Mouse (Mus musculus): ENCODE data around the gene Dlk1.

Dlk1 gene

DNA sequence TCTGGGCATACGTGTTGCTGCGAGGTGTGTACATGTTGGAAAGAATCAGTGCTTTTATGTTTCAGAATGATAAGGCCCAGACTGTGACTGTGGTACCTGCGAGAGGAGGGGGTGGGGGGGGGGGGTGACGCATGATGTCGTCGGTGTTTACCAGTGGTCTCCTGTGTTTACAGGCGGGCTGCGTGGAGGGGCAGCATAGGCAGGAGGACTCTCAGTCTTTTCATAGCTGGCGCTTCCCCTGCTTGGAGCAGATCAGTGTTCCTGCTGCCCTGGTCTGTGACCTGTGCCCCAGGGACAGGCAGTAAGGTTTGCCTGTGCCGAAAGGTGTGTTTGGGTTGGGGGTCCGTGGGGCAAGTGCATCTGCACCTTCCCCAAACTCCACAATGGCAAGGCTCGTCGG, at the start of gene Dlk1:
TSS of gene Dlk1 (plus strand) at position 232 of the 400 bp plus-strand sequence.
- no peak for DNase-seq

DNA sequence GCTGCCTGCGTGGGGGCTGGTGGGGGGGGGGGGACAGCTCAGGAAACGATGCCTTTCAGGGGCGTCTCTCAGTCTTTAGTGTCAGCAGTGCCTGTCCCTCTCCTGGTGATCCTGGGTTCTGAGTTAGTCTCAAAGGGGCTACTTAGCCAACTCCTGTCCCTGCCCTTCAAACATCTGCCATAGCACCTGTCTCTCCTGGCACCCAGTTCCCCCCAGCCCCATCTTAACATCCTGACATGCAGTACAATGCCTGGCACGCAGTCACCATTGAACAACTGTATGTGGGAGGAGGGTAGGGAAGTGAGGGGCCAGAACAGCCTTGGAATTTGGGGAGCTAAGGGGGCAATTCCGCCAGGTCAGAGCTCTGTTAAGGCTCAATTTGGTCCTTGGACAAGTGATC, 49.7 kb upstream of the Dlk1 start:
- no peak for DNase-seq

DNA sequence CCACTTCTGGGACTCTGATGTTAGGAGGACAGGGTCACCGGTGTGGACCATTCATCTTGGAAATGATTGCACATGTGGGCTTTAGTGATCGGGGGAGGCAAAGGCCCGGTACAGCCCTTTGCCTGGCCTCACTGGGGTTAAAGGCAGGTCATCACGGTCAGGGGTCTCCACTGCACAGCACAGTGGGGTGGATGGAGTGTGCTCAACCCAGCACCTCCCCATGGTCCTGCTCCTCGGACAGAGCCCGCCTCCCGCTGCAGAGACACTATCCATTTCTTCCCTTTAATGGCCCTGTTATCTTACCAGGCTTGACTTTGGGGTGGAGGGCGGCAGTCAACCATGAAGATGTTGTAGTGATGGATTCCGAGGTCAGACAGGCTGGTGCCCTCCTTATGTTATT, 48.9 kb upstream of the Dlk1 start:
- DNase-seq, result no peak

- DNase-seq, result no peak
These were observed 46.6 kb upstream of the Dlk1 start for GRCm38 (mm10) chr12:109406018-109406417.

- no peak for DNase-seq
These were observed 41.9 kb upstream of the Dlk1 start for GRCm38 (mm10) chr12:109410723-109411122.

DNA sequence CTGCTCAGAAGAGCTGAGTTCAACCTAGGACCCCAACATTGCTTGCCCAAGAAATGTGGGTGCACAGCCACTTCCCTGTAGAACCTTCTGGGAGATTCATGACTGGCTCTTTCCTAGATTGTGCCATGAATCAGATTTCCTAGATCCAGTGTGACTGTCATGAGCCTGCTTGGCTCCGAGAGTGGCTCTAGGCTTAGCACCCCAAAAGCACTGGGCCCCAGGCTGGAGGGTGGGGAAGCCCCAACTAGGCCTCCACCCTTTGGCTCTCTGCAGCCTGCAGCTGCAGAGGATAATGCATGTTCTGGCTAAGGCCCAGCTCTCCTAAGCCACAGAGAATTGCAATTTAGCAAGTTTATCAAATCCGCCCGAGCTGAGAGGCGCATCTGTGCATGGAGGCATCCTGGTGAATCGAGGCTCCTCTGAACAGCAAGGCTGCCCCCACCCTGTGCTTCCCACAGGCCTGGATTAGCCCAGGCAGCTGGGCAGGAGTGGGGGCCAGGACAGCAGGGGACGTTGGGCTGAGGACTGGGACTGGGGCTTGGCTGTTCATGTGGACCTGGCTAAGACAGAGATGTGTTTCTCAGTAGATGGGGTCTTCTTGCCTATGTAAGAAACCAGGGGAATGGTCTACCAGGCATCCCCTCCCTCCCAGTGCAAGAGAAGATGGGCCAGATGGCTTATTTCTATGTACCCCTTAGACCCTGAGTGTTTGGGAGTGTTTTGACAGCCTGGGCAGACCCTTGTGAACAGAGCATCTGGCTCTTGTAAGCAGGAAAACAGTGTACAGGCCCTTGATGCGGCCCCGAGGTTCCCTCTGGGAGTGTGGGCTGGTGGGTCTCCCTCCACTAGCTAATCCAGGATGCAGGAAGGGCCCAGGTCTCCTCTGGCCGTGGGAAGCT, 41.2 kb upstream of the Dlk1 start:
- no peak for DNase-seq

GRCm38 (mm10) chr12:109412071-109412440, 40.6 kb upstream of the Dlk1 start:
- no peak for DNase-seq

- DNase-seq, result no peak
These were observed 39.9 kb upstream of the Dlk1 start for GRCm38 (mm10) chr12:109412675-109413074.

GRCm38 (mm10) chr12:109413321-109413720, 39.3 kb upstream of the Dlk1 start:
- no peak for DNase-seq

DNA sequence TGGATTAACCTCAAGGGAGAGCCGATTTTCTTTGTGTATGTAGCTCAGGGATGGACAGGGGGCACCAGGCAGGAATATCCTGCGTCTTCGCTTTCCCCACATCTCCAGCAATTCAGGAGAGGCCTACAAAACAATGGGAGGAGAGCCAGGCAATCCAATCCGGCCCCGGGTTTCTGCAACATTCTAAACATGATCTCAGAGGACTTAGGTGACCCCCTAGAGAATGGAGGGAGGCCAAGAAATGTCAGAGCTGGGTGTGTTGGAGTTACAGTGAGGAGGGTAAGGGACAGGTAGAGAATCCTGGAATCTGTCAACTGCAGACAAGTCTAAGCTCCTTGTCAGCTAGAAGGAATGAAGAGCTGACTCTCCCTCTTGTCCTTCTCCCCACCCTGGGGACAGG, 35.9 kb upstream of the Dlk1 start:
- no peak for DNase-seq

- no peak for DNase-seq
These were observed 35.0 kb upstream of the Dlk1 start for GRCm38 (mm10) chr12:109417476-109418201.

GRCm38 (mm10) chr12:109420006-109420405, 32.6 kb upstream of the Dlk1 start:
- no peak for DNase-seq

DNA sequence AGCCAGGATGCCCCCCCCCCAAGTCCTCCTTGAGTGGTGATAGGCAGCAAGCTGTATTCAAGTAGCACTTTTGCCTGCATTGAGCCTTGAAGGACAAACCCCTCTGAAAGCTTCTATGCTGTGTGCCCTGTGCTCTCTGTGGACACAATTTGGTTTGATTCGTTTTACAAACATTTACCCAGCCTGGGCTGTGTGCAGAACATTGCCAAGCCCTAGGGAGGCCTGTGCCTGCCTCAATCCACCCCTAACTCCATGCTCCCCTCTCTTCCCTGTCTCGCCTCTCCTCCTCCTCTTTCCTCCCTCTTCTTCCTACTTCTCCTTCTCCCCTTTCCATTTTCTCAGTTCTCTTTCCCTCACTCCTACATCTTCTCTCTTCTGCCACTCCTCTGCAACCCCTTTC, 29.5 kb upstream of the Dlk1 start:
- no peak for DNase-seq

DNA sequence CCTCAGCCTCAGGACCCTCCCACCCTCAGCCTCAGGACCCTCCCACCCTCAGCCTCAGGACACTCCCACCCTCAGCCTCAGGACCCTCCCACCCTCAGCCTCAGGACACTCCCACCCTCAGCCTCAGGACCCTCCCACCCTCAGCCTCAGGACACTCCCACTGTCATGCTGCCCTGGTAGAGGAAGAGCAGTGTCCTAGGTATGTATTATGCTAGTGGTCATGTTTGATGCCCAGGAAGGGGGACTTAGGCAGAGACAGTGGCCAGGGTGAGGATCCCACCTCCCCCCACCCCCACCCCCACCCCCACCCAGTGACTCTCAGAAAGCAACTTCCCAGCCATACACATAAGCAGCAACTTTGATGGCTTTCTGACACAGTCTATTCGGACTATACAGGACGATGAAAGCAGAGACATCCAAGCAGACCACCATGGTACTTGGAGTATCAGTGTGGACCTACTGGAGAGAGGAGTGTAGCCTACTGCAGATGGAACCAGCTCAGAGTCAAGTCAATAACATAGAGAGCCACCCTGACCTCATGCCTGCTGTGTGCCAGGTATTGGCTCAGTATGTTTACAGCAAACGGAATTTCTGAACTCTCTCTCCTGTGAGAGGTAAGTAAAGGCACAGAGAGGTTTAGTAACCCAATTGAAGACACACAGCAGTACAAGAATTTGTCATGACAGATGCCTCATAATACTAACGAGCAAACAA, 28.8 kb upstream of the Dlk1 start:
- no peak for DNase-seq

- no peak for DNase-seq
These were observed 27.8 kb upstream of the Dlk1 start for GRCm38 (mm10) chr12:109424753-109425332.

DNA sequence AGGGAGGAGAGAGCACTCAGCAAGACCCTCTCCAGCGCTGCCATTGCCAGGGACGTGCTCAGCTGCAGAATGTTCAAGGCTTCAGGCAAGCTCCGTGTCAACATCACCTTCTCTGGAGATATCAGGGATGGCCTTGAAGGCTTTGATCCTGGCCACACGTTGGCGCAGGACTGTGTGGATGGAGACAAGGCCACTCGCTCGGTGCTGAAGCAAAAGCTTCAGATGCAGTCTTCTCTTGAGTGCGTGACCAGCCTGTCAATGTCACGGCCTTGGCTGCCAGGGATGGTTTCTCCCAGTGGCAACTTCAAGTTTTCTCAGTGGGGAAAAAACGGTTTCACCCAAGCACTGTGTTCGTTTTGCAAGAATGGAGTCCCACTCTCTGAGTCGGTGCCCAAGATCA, 26.6 kb upstream of the Dlk1 start:
- no peak for DNase-seq

DNA sequence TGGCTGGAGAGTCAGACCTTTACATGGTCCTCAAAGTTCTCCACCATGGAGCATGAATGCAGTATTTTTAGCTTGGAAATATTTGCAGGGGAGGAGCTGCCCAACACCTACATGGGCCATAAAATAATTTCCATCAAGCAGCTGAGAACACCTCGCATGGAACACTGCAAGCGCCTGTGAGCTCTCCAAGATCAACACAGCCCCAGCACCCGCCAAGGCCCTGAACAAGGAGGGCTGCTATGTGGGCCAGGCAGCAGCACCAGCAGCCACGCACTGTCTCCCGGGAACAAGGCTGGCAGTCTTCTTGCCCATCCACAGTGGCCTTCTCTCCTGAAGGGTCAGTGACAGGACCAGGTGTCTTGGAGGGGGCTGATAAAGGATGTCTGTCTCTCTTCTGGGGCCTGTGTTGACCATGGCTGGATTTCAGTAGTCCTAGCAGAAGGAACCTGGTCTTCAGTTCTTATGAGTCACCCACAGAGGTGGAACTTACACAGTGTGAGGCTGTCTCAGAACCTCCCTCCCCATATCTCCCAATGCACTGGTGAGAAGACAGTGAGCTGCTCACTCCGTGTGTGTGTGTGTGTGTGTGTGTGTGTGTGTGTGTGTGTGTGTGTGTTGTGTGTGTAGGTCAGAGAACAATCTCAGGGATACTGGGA, 20.0 kb upstream of the Dlk1 start:
- no peak for DNase-seq

DNA sequence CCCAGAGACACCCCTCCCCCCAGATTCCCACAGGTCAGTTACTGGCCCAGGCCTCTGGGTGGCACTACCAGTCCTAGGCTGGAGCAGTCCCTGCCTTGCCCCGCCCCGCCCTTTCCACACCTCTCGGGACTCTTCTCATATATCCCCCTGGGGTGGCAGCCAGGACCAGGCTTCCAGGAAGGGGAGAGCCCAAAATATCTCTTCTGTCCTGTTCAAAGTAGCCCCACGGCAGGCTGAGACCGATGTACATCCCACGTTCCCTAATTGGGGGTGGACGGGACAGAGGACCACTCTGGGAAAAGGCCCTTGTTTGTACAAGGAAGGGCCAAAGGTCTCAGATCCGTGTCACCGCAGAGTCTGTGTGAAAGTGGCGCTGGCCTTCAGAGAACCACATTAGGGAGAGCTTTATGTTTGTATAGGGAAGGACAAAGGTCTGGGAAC, 16.2 kb upstream of the Dlk1 start:
- DNase-seq, result no peak

GRCm38 (mm10) chr12:109436852-109437251, 15.8 kb upstream of the Dlk1 start:
- no peak for DNase-seq

DNA sequence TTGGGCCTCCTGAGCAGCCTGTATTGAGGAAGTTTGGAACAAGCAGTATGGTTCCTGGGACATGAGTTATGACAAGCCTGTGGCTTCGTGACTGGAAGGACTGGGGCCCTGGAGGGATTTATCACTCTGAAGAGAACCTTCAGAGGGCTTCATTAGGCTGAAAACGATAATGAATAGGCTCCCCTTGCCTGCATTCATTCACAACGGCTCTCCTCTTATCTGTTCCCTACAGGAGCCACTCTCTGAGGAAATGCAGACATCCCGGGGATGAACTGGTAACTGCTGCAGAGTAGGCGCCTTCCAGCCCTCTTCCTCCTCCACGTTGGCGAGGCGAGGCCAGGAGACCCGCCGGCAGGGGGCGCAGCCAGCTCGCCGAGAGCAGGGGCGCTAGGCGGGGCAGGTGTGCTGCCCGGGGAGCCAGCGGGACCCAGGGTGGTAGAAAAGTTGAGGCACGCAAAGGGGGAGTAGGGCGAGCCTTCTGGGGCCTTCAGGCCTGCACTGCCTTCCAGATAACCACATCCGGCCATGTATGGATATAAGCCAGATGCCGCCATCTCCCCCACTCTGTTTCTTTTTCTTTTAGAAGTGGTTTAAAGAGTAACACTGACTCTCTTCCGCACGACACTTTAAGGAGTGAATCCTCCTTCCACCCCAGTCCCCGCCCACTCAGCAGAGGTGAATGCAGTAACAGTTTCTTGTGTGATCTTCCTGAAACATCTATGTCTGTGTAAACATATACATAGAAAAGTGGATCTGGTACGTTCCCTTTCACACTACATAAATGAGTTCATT, 14.9 kb upstream of the Dlk1 start:
- DNase-seq, result peak; percentile 56

GRCm38 (mm10) chr12:109438383-109438782, 14.2 kb upstream of the Dlk1 start:
- no peak for DNase-seq

DNA sequence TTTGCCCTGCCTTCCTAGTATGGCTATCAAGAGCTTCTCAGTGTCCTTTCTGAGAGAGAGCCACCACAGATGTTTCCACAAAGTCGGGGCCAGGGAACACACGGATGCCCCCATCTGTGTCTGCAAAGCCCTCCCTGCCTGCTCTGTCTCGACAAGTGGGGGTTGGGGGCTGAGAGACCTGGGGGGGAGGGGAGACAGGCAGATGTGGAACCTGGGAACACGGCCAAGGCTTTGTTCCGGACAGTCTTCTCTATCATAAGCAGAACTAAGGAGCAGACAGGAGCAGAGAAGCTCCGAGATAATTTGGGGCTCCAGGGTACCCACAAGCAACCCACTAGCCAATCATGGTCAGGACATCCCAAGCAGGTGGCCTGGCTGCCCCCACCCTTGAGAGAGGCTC, 12.6 kb upstream of the Dlk1 start:
- no peak for DNase-seq
